Mouse (Mus musculus): ENCODE measurements around the gene 1700047I17Rik2.
"Not testable (repeated sequence)": the region's sequence is repeated elsewhere in the genome, so short reads cannot be mapped to it uniquely, and the experiment has no call there.

The 1700047I17Rik2 gene

GRCm38 (mm10) chr12:55199306-55199705, at the start of gene 1700047I17Rik2:
TSS of gene 1700047I17Rik2 (plus strand) at chr12:55199592.
- not testable (repeated sequence) for DNase-seq (ENCODE audit: low read depth, low spot score)

GRCm38 (mm10) chr12:55154559-55155448, 44.6 kb upstream of the 1700047I17Rik2 start, which contains the start of gene Srp54b:
TSS of gene Srp54b (plus strand) at chr12:55155104.
- not testable (repeated sequence) for DNase-seq (ENCODE audit: low read depth, low spot score)

GRCm38 (mm10) chr12:55155449-55155783, 44.0 kb upstream of the 1700047I17Rik2 start:
- DNase-seq (ENCODE audit: low read depth, low spot score): not testable (repeated sequence)

GRCm38 (mm10) chr12:55167034-55167557, 32.3 kb upstream of the 1700047I17Rik2 start:
- DNase-seq (ENCODE audit: low read depth, low spot score): not testable (repeated sequence)

GRCm38 (mm10) chr12:55187686-55188085, 11.7 kb upstream of the 1700047I17Rik2 start:
- DNase-seq (ENCODE audit: low read depth, low spot score): not testable (repeated sequence)

GRCm38 (mm10) chr12:55189127-55189526, 10.3 kb upstream of the 1700047I17Rik2 start:
- DNase-seq (ENCODE audit: low read depth, low spot score): not testable (repeated sequence)

GRCm38 (mm10) chr12:55199799-55200198, 407 bp downstream of the 1700047I17Rik2 start:
- not testable (repeated sequence) for DNase-seq (ENCODE audit: low read depth, low spot score)

GRCm38 (mm10) chr12:55212944-55213343, 13.6 kb downstream of the 1700047I17Rik2 start:
- not testable (repeated sequence) for DNase-seq (ENCODE audit: low read depth, low spot score)

GRCm38 (mm10) chr12:55229626-55230519, 30.5 kb downstream of the 1700047I17Rik2 start, which contains the start of gene Srp54c:
TSS of gene Srp54c (plus strand) at chr12:55230168.
- not testable (repeated sequence) for DNase-seq (ENCODE audit: low read depth, low spot score)

GRCm38 (mm10) chr12:55230520-55230861, 31.1 kb downstream of the 1700047I17Rik2 start:
- DNase-seq (ENCODE audit: low read depth, low spot score): not testable (repeated sequence)

- not testable (repeated sequence) for DNase-seq (ENCODE audit: low read depth, low spot score)
Measured at GRCm38 (mm10) chr12:55242243-55242642, 42.9 kb downstream of the 1700047I17Rik2 start.

- DNase-seq (ENCODE audit: low read depth, low spot score): not testable (repeated sequence)
Measured at GRCm38 (mm10) chr12:55261950-55262349, 62.6 kb downstream of the 1700047I17Rik2 start.

GRCm38 (mm10) chr12:55263385-55263784, 64.0 kb downstream of the 1700047I17Rik2 start:
- DNase-seq (ENCODE audit: low read depth, low spot score): not testable (repeated sequence)

Measured in skeletal muscle tissue, adult 2 months (tissue).